Mouse (Mus musculus) brain, embryonic 18.5 days (tissue): ENCODE measurements at regions not wholly inside any gene's neighbourhood (a gene's known extent, or its start where the extent isn't known, plus 50 kb on each side); places are given as distances from the start of the nearest gene placed in this dataset.

Source experiments
- DNase-seq: peaks from one replicate; pipeline ENCODE4 v3.0.0-alpha.2; 2012; ENCODE audit warnings: low read depth, low spot score

DNA sequence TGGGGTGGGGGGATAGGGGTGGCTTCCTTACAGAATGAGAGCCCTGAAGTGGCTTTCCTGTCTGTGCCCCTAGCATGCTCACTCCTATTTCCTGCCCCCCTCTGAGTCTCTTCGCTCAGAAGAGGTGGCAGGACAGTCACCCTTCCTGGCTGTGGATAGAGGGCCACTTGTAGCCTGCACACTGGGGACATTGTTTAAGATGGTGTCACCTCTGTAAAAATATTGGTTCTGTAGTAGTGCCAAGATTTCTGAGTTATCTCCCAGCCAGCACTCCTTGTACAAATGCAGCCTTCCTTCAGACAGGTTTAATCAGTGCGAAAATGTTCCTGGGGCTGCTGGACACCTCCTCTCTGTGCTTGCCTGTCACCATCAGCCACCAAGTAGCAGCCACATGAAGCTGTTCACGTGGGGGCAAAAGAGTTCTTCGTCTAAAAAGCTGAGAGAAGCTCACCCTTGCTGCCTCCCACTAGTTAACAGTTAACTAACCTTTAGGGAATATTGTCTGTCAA, 136.1 kb upstream of the Id2 start:
- DNase-seq = no peak

DNA sequence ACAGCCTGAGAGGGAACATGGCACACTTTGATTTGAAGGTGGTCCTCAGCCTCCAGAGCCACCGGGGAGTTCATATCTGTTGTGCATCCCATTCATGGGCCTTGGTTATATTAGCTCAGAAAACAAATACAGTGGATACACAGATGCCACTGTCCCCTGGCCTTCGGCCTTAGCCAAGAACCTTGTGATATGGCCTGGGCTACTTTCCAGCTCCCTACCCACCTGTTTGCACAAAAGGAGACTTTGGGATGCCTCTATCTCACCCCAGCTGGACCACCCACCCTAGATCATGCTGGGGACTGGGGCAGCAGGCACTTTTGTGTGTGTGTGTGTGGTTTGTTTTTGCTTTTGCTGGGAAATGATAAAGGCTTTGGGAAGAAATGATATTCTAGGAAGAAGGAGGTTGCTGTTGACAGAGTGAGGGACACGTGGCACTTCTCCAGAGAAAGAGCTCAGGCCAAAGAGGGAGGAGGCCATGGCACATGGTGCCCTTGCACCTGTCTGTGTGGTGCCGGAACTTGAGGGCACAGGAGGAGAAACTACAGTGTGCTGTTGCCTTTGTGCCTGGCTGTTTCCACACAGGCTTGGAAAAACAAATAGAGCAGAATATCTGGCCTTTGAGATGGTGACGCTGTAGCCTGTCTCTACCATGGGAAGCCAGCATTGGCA, 135.6 kb upstream of the Id2 start:
- no peak for DNase-seq

DNA sequence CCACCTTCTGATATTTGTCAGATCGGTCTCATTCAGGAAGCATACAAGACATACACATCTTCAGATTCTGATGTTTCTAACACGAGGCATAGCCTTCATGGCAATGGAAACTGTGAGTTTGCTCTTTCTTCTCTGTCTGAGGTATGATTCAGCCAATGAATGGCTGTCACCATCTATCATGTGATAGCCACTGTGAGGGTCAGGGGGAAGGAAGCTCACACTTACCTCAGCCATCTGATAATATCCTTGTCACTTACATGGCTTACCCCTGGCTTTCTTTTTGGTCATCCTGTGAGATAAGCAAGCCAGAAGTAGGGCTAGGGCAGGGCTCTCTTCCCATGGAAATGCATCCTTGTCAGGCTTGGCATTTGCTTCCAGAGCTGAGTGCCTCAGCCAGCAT, 131.8 kb upstream of the Id2 start:
- no peak for DNase-seq

DNA sequence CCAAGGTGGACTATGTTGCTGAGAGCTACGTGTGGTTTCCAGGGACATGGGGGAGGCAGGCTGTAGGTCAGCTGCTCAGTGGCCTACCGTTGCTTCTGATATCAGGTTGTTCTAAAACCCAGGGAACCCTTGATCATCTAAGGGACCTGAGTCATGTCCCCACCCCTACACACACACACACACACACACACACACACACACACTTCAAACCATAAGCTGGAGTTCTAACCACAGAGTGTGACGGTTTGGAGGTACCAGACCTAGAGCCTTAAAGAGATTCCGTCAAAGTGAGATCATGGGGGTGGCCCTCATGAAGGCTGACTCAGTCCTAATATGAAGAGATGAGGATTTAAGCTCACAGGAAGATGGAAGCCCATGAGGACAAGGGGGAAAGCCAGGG, 130.8 kb upstream of the Id2 start:
- no peak for DNase-seq

DNA sequence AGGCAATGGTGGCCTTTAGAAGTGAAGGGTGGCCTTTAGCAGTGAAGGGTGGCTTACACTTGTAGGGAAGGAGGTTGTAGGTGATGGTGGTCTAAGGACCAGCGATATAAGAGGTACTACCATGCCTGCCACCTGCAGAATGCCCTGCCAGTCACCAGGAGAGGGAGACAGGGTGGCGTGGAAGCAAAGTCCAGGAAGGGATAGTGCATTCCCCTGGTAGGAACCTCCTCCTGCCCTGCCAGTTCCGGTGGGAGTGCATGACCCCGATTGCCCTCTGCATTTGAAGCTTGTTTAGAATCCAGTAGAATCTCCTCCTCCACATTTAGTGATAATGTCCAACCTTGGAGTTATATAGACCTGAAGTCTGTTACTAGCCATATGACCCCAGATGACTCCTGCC, 127.7 kb upstream of the Id2 start:
- no peak for DNase-seq

DNA sequence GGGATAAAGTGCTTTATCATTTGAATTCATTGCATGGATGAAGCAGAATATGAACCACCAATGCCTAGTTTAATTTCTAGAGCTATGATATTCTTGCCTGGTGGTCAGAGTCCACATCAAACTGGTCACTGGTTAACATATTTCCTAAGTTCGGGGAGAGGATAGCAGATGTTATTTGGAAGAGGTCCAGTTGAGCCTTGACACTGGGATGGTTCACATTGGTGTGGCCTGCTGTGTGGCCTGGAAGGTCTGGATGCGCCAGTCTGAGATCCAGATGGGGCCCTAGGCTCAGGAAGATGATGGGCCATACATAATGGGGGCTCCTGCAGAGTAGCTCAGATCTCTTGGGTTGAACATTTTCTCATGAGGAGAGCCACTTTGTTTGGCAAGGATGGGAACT, 127.3 kb upstream of the Id2 start:
- no peak for DNase-seq

DNA sequence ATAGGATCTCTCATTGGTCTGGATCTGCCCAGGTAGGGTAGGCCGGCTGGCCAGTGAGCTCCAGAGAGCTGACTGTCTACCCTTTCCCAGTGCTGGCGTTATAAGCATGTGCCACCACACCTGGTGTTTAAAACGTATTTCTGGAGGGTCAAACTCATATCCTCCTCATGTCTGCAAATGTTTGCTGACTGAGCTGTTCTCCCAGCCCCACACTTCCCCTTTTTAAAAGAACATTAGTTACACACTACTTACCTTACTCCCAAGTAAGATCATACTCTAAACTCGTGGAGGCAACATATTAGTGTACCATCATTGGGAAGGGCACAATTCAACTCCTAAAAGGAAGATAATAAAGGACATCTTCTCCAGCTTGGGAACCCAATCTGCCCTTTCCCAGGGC, 126.6 kb upstream of the Id2 start:
- no peak for DNase-seq

DNA sequence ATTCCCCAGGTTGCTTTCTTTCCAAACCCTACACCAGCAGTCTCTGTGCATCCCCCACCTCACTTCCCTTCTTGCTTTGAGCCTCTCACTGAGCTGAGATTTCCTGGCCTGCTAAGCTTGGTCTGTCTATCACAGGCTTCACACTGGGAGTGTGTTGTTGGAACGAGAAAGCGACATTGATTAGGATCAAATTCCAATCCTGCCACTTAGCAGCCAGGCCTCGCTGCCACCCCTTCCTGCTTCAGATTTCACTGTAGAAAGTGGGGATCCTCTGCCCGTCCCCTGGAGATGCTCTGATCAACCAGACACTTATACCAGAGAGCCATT, 123.8 kb upstream of the Id2 start:
- DNase-seq = no peak

DNA sequence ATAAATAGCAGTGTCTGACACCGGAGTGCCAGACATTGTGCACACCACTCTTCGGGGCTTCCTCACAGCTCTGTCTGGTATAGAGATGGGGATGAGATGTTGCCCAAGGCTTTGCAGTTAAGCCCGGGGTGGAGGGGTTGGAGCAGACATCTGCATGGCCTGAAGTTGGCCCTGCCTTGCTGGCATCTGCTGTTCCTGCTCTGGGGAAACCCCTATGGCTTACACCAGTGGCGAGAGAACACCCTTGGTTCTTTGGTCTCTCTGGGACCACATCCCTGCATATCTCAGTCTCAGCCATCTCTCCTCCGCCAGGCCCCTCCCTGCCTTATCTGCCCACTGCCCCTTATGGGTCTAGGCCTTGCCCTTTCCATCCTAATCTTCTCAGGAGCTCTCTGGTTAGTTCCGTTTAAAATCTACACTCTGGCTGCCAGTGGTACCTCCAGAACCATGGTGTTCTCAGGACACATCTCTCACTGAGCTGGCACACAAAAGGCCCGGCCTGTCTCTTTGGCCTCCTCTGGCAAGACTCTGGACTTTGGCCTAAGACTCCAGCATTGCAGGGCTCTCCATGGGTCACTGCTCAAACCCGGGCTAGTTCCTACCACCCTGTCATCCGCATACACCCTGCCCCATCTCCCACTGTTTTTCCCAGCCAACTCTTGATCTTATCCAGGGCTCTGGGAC, 123.3 kb upstream of the Id2 start:
- DNase-seq = no peak

DNA sequence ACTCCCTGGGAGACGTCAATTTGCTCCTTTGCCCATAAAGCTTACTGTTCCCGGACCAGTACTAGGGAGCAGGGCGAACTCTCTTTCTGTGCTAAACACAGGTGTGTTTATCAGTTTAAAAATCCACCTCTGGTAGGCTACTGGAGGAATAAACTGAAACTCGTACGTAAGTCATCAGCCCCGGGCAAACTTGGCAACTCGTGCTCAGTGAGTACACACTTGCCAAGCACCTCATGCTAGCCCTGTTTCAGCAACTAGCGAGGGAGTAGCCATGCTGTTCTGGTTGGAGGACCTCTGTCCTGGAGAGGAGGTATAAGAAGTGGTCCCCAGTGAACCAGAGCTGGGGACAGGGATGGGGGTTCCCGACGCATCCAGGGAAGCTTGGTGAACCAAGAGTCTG, 122.6 kb upstream of the Id2 start:
- DNase-seq = no peak

DNA sequence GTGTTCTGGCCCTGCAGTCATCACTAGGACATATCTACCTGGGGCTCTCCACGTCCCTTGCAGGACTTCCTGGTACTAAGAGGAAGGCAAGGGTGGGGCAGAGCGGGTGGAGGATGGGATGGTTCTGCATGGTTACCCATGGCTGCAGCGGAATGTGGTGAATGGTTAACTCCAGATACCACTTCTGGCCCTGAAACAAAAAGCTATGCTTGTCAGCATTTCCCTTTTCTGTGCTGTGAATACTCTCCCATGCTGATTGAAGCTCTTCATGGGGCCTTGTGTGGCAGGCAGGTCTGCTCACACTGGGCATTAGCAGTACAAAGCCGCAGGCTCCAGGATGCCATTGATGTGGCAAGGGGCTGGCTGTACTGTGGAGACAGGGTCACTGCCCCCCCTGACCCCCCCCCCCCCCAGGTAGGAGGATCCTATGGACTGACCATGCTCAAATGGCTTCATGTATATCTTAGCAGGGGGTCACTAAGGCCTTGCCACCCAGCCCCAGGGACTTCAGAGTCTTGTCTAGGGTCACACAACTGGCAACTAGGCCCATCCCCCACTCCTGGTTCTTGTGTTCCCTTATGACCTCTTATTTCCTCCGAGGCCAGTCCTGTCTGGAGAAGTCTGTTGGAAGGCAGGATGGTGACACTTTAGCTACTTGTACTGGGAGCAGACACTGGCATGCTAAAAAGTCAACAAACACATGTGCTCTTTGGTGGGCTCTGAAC, 120.0 kb upstream of the Id2 start:
- DNase-seq = no peak

DNA sequence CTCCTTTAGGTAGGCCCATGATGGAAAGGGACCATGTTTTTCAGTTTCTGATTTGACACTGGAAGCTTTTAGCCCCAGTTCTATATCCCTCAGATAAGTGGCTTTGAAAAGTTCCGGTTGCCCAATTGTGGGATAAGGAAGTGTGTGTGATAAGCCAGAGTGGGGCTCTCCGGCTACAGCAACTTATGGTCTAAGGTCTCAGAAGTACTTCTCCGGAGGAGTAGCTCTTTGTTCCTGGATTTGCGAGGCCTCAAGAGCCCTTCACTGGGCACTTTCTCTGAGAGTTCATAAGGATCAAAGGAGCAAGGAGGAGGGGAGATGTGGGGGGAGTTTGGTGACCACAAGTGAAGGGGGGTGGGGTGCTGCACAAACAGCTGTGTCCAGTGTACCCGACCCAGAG, 118.3 kb upstream of the Id2 start:
- no peak for DNase-seq

DNA sequence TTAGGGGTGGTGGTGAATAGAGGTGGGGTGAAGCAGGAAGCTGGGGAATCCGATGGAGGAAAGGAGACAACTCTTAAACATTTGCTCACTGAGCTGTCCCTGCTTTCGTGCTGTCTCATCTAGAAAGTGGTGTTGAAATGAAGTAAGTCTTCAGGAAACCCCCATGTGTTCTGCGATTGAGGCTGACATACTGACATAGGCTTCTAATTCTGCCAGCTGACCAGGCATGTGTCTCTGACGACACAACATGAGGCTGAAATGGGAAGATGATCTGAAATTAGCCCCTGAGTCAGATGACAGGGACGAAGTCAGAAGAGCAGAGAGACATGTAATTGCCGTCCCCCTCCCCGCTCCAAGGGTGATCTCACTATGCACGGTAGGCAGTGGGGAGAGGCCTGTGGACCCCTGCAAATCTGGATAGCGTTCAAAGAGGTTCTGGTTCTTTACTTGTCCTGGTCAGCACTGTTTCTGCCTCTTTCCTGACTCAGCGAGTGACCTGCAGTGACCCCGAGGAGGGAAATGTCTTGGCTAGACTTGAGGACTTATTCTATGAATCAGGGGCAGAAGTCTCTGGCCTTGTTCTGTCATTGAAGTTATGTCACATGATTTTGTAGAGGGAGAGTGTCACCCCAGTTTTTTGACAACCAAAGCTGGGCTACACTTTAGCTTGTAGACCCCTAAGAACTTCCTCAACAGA, 117.0 kb upstream of the Id2 start:
- no peak for DNase-seq

DNA sequence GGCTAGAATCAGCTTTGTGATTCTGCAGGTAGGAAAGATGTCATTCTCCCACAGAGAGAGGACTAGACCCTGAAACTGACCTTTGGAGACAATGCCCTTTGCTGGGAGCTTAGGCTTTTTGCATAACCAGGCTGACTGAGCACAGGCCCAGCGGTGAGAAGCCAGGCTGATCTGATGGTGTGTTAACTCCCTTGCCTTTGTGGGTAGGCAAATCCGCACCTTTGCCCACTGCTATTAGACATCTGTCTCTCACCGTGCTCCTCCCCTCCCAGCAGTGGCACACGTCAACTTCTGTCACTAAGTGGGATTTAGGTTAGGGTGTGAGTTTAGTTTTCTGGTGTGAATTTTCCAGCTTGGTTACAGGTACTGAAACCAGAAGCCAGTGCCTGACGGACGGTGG, 114.4 kb upstream of the Id2 start:
- DNase-seq = no peak

DNA sequence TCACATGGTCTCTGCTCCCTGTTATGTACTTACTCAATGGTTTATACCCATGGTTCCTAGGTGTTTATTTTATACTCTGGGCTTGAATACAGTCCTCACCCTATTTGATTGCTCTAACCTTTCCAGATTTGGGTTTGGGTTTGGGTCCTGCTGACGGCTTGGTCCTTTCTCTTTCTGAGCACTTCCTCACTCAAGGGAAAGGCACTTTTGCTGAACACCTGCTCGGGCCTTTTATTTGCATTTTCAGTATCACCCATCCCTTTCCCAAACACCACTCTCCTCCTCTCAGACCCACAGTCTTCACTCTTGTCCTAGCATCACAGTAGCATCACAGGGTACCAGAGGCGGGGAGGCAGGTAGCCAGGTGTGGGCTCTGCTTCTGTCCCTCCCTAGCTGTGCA, 113.7 kb upstream of the Id2 start:
- no peak for DNase-seq

DNA sequence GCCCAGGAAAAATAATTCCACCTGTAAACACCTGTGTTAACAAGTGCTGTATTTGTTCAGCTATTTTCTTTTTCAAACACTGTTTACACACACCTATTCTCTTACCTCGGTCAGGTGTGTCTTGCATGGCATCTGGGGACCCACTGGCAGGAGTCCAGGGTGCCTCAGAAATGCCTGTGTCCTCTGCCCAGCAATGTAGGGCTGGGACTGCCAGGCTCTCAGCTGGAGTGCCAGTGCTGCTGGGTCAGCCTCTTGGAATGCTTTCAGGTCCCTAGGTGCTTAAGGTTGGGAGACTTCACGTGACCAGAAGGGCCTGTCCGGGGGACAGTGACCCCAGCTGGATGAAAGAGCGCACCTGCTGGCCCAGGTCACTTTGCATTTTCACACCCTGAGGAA, 112.4 kb upstream of the Id2 start:
- no peak for DNase-seq

DNA sequence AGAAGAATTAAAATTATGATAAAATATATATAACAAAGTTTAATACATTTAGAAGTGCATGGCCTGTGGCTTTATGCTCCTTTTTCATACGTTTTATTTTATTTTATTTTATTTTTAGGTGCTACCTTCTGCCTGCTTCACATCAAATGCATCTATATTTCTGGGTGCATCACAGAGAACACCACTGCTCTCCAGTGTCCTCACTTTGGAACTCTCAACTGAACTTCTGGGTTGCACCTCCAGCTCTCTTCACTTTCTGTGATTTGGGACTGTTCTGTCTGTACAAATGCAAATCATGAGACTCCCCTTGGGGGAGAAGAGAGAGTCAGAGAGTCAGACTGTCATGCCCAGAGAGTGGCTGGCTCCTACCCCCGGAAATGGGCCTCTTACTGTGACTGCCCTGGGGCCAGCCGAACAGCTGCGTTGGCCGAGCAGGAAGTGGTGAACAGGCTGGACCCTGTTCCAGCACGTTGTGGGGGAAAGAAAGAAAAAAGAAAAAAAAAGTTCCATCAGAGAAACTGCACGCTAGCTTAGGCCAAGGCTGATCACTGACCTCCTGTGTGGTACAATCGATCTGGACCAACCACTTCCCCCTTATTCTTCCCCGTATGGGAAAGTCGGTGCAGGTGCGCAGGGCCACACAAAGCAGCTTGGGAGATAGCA, 111.9 kb upstream of the Id2 start:
- no peak for DNase-seq

DNA sequence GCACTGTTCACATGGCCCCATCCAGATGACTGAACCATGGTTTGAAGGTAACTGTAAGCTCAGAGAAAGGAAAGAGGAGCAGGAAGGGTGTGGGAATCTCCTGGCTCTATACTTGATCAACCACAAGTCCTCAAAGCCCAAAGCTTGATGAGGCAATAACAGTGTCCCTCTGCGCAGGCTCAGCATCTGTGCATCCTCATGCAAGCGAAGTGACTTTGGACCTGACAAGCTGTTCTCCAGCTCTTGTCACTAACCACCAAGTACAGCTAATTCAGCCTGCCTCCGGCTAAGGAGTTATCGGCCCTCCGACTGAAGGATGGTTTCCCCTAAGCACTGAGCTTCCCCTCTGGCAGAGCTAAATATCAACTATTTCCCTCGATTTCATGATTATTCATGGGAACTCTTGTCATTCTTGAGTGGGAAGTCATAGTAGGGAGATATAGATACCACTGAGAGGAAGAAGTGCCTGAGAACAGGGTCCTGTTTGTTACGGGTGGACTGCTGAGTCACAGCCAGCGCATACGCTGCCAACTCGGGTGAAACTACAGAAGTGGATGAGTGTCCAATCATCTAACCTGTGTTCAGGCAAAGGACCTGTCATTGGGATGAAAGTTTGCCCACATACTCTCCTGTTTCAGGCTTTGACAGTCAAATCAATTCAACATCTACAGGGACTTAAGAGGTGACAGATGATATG, 106.6 kb upstream of the Id2 start:
- no peak for DNase-seq

DNA sequence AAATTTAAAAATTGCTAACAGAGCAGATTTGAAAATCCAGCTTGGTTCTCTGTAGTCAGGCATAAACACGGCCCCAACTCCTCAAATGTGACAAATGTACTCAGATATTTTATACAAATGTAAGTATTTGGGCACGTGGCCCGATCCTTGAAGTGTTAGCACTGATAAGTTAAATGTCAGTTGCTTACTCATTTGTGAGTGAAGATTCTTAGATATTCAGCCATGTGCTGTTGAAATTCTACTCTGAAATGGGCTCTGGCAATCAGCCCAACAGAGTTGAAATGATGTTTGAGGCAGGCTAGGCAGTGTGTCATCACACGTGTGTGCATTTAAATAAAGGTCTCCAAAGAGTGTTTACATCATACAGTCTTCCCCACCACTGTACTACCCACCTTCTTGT, 103.2 kb upstream of the Id2 start:
- no peak for DNase-seq

DNA sequence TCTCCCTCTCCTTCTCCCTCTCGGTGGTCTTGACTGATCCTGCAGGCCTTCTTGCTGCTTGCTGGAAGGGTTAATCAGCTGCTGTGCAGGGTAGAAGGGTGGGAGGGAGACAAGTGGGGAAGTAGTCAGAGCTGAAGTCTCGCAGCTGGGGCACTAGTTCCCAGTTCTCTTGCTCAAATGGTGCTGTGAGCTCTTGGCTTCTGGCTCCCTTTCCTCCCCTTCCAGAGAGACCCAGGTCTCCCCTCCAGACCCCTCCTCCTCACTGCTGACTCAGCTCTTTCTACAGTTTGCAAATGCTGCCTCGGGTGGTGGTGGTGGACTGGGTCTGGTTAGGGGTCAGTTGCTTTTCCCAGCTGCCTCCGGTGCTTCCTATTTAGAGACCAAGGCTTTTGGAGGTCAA, 100.8 kb upstream of the Id2 start:
- no peak for DNase-seq

DNA sequence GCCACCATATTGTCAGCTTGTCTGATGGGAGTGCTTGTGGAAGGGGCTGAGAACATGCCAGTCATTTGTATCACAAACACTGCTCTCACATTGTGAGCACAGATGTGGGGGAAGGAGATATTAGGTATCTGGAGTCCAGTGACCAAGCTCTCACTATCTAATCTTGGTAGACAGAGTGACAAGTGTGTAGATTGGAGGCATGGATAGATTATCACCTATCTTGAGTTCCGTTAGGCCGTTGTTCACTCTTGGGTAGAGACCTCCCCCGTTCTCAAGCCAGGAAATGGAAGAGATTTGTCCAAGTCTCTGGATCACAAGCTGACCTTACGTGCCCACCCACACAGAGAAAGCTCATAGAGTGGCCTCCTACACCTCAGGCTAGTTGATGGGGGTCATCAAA, 99.1 kb upstream of the Id2 start:
- no peak for DNase-seq
